Mouse (Mus musculus): ENCODE results near the gene Sel1l.

DNA sequence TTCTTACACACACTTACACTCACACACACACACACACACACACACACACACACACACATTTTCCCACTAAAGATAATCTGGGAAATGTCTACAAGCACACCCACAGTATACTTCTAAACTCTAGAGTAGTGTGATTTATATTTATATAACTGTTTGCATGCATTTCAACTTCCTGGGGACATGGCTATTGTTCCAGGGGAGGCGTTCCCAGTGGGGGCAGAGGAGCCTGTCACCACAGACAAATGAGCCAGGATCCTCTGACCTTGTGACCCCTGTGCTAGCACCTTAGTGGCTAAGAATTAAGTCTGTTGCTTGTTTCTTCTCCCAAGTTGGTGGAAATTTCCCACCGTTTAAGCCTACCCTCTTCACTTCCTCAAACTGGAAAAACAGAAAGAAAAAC is 83.9 kb downstream of the Sel1l start:
- TF ChIP-seq CTCF (IDR thresholded peaks at IDR 0.05; ENCODE audit: control insufficient read depth, insufficient read depth, insufficient replicate concordance, low read depth, low read length), result no peak
- TF ChIP-seq POLR2A (IDR thresholded peaks at IDR 0.05; ENCODE audit: control insufficient read depth, low read depth, low read length), result no peak

Data from testis, adult 2 months (tissue).